Mouse (Mus musculus): Measurements from ENCODE around the gene Tufm. TPM values are rescaled to one million over a fixed set of nuclear protein-coding genes. Genes with fewer than 3 reads are reported as not detected.
A peak's percentile ranks its signal among the peaks of the same experiment; 100 is the strongest.

The Tufm gene
- total RNA-seq, 2 experiments from 2014 or later, result 122 to 145 TPM

GRCm38 (mm10) chr7:126491973-126492372 lies 4.8 kb downstream of the Tufm start:
- intact Hi-C loops (cut with DNase I), result no loop called here

GRCm38 (mm10) chr7:126494120-126494519 lies 7.0 kb downstream of the Tufm start:
- DNase-seq, result no peak
- intact Hi-C loops (cut with DNase I), result no loop called here

More at GRCm38 (mm10) chr7:126491973-126492372, 4.8 kb downstream of the Tufm start:
- no peak for DNase-seq

GRCm38 (mm10) chr7:126496475-126496874 lies 9.3 kb downstream of the Tufm start:
- intact Hi-C loops (cut with DNase I), result no loop called here
- DNase-seq, result no peak

GRCm38 (mm10) chr7:126497966-126498365 lies 10.8 kb downstream of the Tufm start:
- no peak for DNase-seq
- intact Hi-C loops (cut with DNase I), result no loop called here

GRCm38 (mm10) chr7:126499416-126499815 lies 12.3 kb downstream of the Tufm start:
- intact Hi-C loops (cut with DNase I), result no loop called here

GRCm38 (mm10) chr7:126501684-126502022 lies 14.5 kb downstream of the Tufm start:
- intact Hi-C loops (cut with DNase I), result no loop called here
- DNase-seq, result no peak

More at GRCm38 (mm10) chr7:126499416-126499815, 12.3 kb downstream of the Tufm start:
- no peak for DNase-seq

- intact Hi-C loops (cut with DNase I), result no loop called here
- peak; percentile 90 to 92 for DNase-seq
Observed at GRCm38 (mm10) chr7:126502023-126502741, 15.0 kb downstream of the Tufm start.

- DNase-seq, result no peak
- intact Hi-C loops (cut with DNase I), result no loop called here
Observed at GRCm38 (mm10) chr7:126502751-126503150, 15.6 kb downstream of the Tufm start.

GRCm38 (mm10) chr7:126503273-126503878 lies 16.2 kb downstream of the Tufm start, which contains the start of gene Atxn2l:
Gene Atxn2l (minus strand): TSS chr7:126503437.
- DNase-seq, result peak; percentile 98
- intact Hi-C loops (cut with DNase I), result no loop called here

GRCm38 (mm10) chr7:126504913-126505312 lies 17.8 kb downstream of the Tufm start:
- intact Hi-C loops (cut with DNase I), result no loop called here
- DNase-seq, result no peak

GRCm38 (mm10) chr7:126507126-126507778 lies 20.1 kb downstream of the Tufm start:
- intact Hi-C loops (cut with DNase I), result no loop called here
- DNase-seq, result no peak

- intact Hi-C loops (cut with DNase I), result no loop called here
- no peak for DNase-seq
Observed at GRCm38 (mm10) chr7:126511287-126511686, 24.1 kb downstream of the Tufm start.

GRCm38 (mm10) chr7:126518261-126518941 lies 31.2 kb downstream of the Tufm start:
- intact Hi-C loops (cut with DNase I), result no loop called here
- DNase-seq, result no peak

- intact Hi-C loops (cut with DNase I), result no loop called here
- DNase-seq, result peak in 1 of 2 experiments; percentile 7
Observed at GRCm38 (mm10) chr7:126519513-126519912, 32.4 kb downstream of the Tufm start.

GRCm38 (mm10) chr7:126523316-126523715 lies 36.2 kb downstream of the Tufm start:
- no peak for DNase-seq
- intact Hi-C loops (cut with DNase I), result no loop called here

GRCm38 (mm10) chr7:126528166-126528577 lies 41.0 kb downstream of the Tufm start:
- DNase-seq, result no peak
- intact Hi-C loops (cut with DNase I), result loop anchor here (2.0 to 5.0 kb wide), 3 partner anchors 47 to 206 kb away; no protein-coding TSS in a partner anchor

- intact Hi-C loops (cut with DNase I), result no loop called here
- no peak for DNase-seq
Observed at GRCm38 (mm10) chr7:126533434-126533833, 46.3 kb downstream of the Tufm start.

- DNase-seq, result no peak
Observed at GRCm38 (mm10) chr7:126535766-126536165, 48.6 kb downstream of the Tufm start.

GRCm38 (mm10) chr7:126536466-126536865 lies 49.3 kb downstream of the Tufm start:
- intact Hi-C loops (cut with DNase I), result no loop called here
- DNase-seq, result no peak

More at GRCm38 (mm10) chr7:126535766-126536165, 48.6 kb downstream of the Tufm start:
- intact Hi-C loops (cut with DNase I), result no loop called here

GRCm38 (mm10) chr7:126537820-126538585 lies 50.8 kb downstream of the Tufm start:
- no peak for DNase-seq
- intact Hi-C loops (cut with DNase I), result no loop called here
